Mouse (Mus musculus): ENCODE data around the gene Comt. TPM values are rescaled to one million over a fixed set of nuclear protein-coding genes. Genes with fewer than 3 reads are reported as not detected.
A peak's percentile ranks its signal among the peaks of the same experiment; 100 is the strongest.

Gene Comt
- polyA plus RNA-seq, 1 experiment from 2014 or later = 89.0 TPM

- no peak overlapping the region for H3K4me2 ChIP-seq (replicated peaks; ENCODE audit: low read depth, low read length)
- WGBS = 97% methylated on average over 4 of the region's 4 CpGs
- H3K4me3 ChIP-seq (ENCODE audit: low read length) = no peak overlapping the region
- no peak overlapping the region for H3K9ac ChIP-seq (ENCODE audit: low read depth, low read length)
- no peaks in the 10 kb centered on the region for H3K27me3 ChIP-seq (ENCODE audit: control insufficient read depth, insufficient read depth, low read length)
- no peaks in the 10 kb centered on the region for H3K9me3 ChIP-seq (ENCODE audit: control insufficient read depth, low read length)
- peaks cover 30% of the 10 kb centered on the region for H3K4me1 ChIP-seq (ENCODE audit: control insufficient read depth, insufficient read depth, low read length)
- H3K27ac ChIP-seq (ENCODE audit: low read depth, low read length) = no peak overlapping the region
- H3K36me3 ChIP-seq (ENCODE audit: control insufficient read depth, insufficient read depth, low read length) = no peaks in the 10 kb centered on the region
- ATAC-seq (ENCODE audit: low FRiP score, low TSS enrichment) = no peak
Observed at GRCm38 (mm10) chr16:18449005-18449404, 22.4 kb upstream of the Comt start.

GRCm38 (mm10) chr16:18448104-18448503 lies 21.5 kb upstream of the Comt start:
- WGBS = 24% methylated on average over 6 of the region's 6 CpGs
- no peaks in the 10 kb centered on the region for H3K36me3 ChIP-seq (ENCODE audit: control insufficient read depth, insufficient read depth, low read length)
- H3K27ac ChIP-seq (ENCODE audit: low read depth, low read length) = no peak overlapping the region
- H3K9ac ChIP-seq (ENCODE audit: low read depth, low read length) = no peak overlapping the region
- ATAC-seq (ENCODE audit: low FRiP score, low TSS enrichment) = peak; percentile 65
- H3K27me3 ChIP-seq (ENCODE audit: control insufficient read depth, insufficient read depth, low read length) = no peaks in the 10 kb centered on the region
- no peak overlapping the region for H3K4me2 ChIP-seq (replicated peaks; ENCODE audit: low read depth, low read length)
- H3K9me3 ChIP-seq (ENCODE audit: control insufficient read depth, low read length) = no peaks in the 10 kb centered on the region
- peaks cover 29% of the 10 kb centered on the region for H3K4me1 ChIP-seq (ENCODE audit: control insufficient read depth, insufficient read depth, low read length)
- no peak overlapping the region for H3K4me3 ChIP-seq (ENCODE audit: low read length)

- H3K9ac ChIP-seq (ENCODE audit: low read depth, low read length) = no peak overlapping the region
- no peaks in the 10 kb centered on the region for H3K9me3 ChIP-seq (ENCODE audit: control insufficient read depth, low read length)
- peaks cover 25% of the 10 kb centered on the region for H3K4me1 ChIP-seq (ENCODE audit: control insufficient read depth, insufficient read depth, low read length)
- no peak overlapping the region for H3K4me3 ChIP-seq (ENCODE audit: low read length)
- no peak for ATAC-seq (ENCODE audit: low FRiP score, low TSS enrichment)
- H3K27ac ChIP-seq (ENCODE audit: low read depth, low read length) = peak overlapping the region; percentile 1; the same call in 1 of the 2 replicates
- no peak overlapping the region for H3K4me2 ChIP-seq (replicated peaks; ENCODE audit: low read depth, low read length)
- no peaks in the 10 kb centered on the region for H3K27me3 ChIP-seq (ENCODE audit: control insufficient read depth, insufficient read depth, low read length)
- no peaks in the 10 kb centered on the region for H3K36me3 ChIP-seq (ENCODE audit: control insufficient read depth, insufficient read depth, low read length)
Observed at GRCm38 (mm10) chr16:18447243-18447642, 20.6 kb upstream of the Comt start.

- no peak overlapping the region for H3K27ac ChIP-seq (ENCODE audit: low read depth, low read length)
- no peaks in the 10 kb centered on the region for H3K9me3 ChIP-seq (ENCODE audit: control insufficient read depth, low read length)
- peaks cover 10% of the 10 kb centered on the region for H3K4me1 ChIP-seq (ENCODE audit: control insufficient read depth, insufficient read depth, low read length)
- H3K9ac ChIP-seq (ENCODE audit: low read depth, low read length) = no peak overlapping the region
- no peaks in the 10 kb centered on the region for H3K27me3 ChIP-seq (ENCODE audit: control insufficient read depth, insufficient read depth, low read length)
- peaks cover 11% of the 10 kb centered on the region for H3K36me3 ChIP-seq (ENCODE audit: control insufficient read depth, insufficient read depth, low read length)
- WGBS = 25% methylated on average over 8 of the region's 8 CpGs
- no peak overlapping the region for H3K4me3 ChIP-seq (ENCODE audit: low read length)
- peak; percentile 68 for ATAC-seq (ENCODE audit: low FRiP score, low TSS enrichment)
- no peak overlapping the region for H3K4me2 ChIP-seq (replicated peaks; ENCODE audit: low read depth, low read length)
Observed at GRCm38 (mm10) chr16:18443385-18443841, 16.8 kb upstream of the Comt start.

- no peak; the same call in 1 of the 2 replicates for ATAC-seq (ENCODE audit: low FRiP score, low TSS enrichment)
- no peaks in the 10 kb centered on the region for H3K4me1 ChIP-seq (ENCODE audit: control insufficient read depth, insufficient read depth, low read length)
- no peak overlapping the region for H3K4me3 ChIP-seq (ENCODE audit: low read length)
- peaks cover 10% of the 10 kb centered on the region for H3K36me3 ChIP-seq (ENCODE audit: control insufficient read depth, insufficient read depth, low read length)
- no peak overlapping the region for H3K27ac ChIP-seq (ENCODE audit: low read depth, low read length)
- no peak overlapping the region for H3K4me2 ChIP-seq (replicated peaks; ENCODE audit: low read depth, low read length)
- WGBS = 87% methylated on average over 6 of the region's 6 CpGs
- no peaks in the 10 kb centered on the region for H3K27me3 ChIP-seq (ENCODE audit: control insufficient read depth, insufficient read depth, low read length)
- no peaks in the 10 kb centered on the region for H3K9me3 ChIP-seq (ENCODE audit: control insufficient read depth, low read length)
- no peak overlapping the region for H3K9ac ChIP-seq (ENCODE audit: low read depth, low read length)
Observed at GRCm38 (mm10) chr16:18436128-18436527, 9.5 kb upstream of the Comt start.

GRCm38 (mm10) chr16:18433341-18433920 lies 6.8 kb upstream of the Comt start:
- Histone ChIP-seq H3K27me3 (ENCODE audit: control insufficient read depth, insufficient read depth, low read length) (no peaks in the 10 kb centered on the region), H3K4me2 (replicated peaks; ENCODE audit: low read depth, low read length) (no peak overlapping the region), H3K27ac (ENCODE audit: low read depth, low read length) (no peak overlapping the region), H3K9me3 (ENCODE audit: control insufficient read depth, low read length) (no peaks in the 10 kb centered on the region), H3K4me3 (ENCODE audit: low read length) (no peak overlapping the region), H3K4me1 (ENCODE audit: control insufficient read depth, insufficient read depth, low read length) (no peaks in the 10 kb centered on the region), H3K36me3 (ENCODE audit: control insufficient read depth, insufficient read depth, low read length) (peaks cover 7% of the 10 kb centered on the region; the same call in 1 of the 2 replicates), H3K9ac (ENCODE audit: low read depth, low read length) (no peak overlapping the region)
- no peak for ATAC-seq (ENCODE audit: low FRiP score, low TSS enrichment)
- WGBS = 94% methylated on average over 5 of the region's 5 CpGs

- Histone ChIP-seq H3K36me3 (ENCODE audit: control insufficient read depth, insufficient read depth, low read length) (no peaks in the 10 kb centered on the region), H3K4me1 (ENCODE audit: control insufficient read depth, insufficient read depth, low read length) (peaks cover 7% of the 10 kb centered on the region; the same call in 1 of the 2 replicates), H3K27me3 (ENCODE audit: control insufficient read depth, insufficient read depth, low read length) (no peaks in the 10 kb centered on the region), H3K9me3 (ENCODE audit: control insufficient read depth, low read length) (no peaks in the 10 kb centered on the region), H3K4me3 (ENCODE audit: low read length) (no peak overlapping the region), H3K9ac (ENCODE audit: low read depth, low read length) (no peak overlapping the region), H3K4me2 (replicated peaks; ENCODE audit: low read depth, low read length) (no peak overlapping the region), H3K27ac (ENCODE audit: low read depth, low read length) (no peak overlapping the region)
- no peak for ATAC-seq (ENCODE audit: low FRiP score, low TSS enrichment)
- 86% methylated on average over 8 of the region's 8 CpGs for WGBS
Observed at GRCm38 (mm10) chr16:18430641-18431212, 4.1 kb upstream of the Comt start.

- H3K4me3 ChIP-seq (ENCODE audit: low read length) = no peak overlapping the region
Observed at GRCm38 (mm10) chr16:18429641-18430040, 3.0 kb upstream of the Comt start.

GRCm38 (mm10) chr16:18428516-18429042 lies 1.9 kb upstream of the Comt start:
- no peak for ATAC-seq (ENCODE audit: low FRiP score, low TSS enrichment)
- 91% methylated on average over 7 of the region's 7 CpGs for WGBS
- Histone ChIP-seq H3K9ac (ENCODE audit: low read depth, low read length) (no peak overlapping the region), H3K36me3 (ENCODE audit: control insufficient read depth, insufficient read depth, low read length) (no peaks in the 10 kb centered on the region), H3K27me3 (ENCODE audit: control insufficient read depth, insufficient read depth, low read length) (no peaks in the 10 kb centered on the region), H3K4me3 (ENCODE audit: low read length) (no peak overlapping the region), H3K4me2 (replicated peaks; ENCODE audit: low read depth, low read length) (no peak overlapping the region), H3K9me3 (ENCODE audit: control insufficient read depth, low read length) (no peaks in the 10 kb centered on the region), H3K4me1 (ENCODE audit: control insufficient read depth, insufficient read depth, low read length) (peaks cover 27% of the 10 kb centered on the region), H3K27ac (ENCODE audit: low read depth, low read length) (no peak overlapping the region)

More at GRCm38 (mm10) chr16:18429641-18430040, 3.0 kb upstream of the Comt start:
- no peaks in the 10 kb centered on the region for H3K27me3 ChIP-seq (ENCODE audit: control insufficient read depth, insufficient read depth, low read length)
- 89% methylated on average over 8 of the region's 8 CpGs for WGBS
- H3K9me3 ChIP-seq (ENCODE audit: control insufficient read depth, low read length) = no peaks in the 10 kb centered on the region
- no peak overlapping the region for H3K9ac ChIP-seq (ENCODE audit: low read depth, low read length)
- no peak overlapping the region for H3K27ac ChIP-seq (ENCODE audit: low read depth, low read length)
- H3K36me3 ChIP-seq (ENCODE audit: control insufficient read depth, insufficient read depth, low read length) = no peaks in the 10 kb centered on the region
- peaks cover 17% of the 10 kb centered on the region; the same call in 1 of the 2 replicates for H3K4me1 ChIP-seq (ENCODE audit: control insufficient read depth, insufficient read depth, low read length)
- H3K4me2 ChIP-seq (replicated peaks; ENCODE audit: low read depth, low read length) = no peak overlapping the region
- ATAC-seq (ENCODE audit: low FRiP score, low TSS enrichment) = no peak

All from kidney, embryonic 14.5 days (tissue).